Mouse (Mus musculus) embryonic facial prominence, embryonic 12.5 days (tissue): ENCODE data around the gene Ift122. TPM values are rescaled to one million over a fixed set of nuclear protein-coding genes. Genes with fewer than 3 reads are reported as not detected.

Source experiments
- ATAC-seq: fragments of 200-750 bp; cut with Nextera tagmentation; 2 replicates; pipeline ENCODE4 v1.8.0; 2017; ENCODE audit not compliant: insufficient number of reproducible peaks, insufficient read depth, low FRiP score, low TSS enrichment
- H3K27ac ChIP-seq: fragments of 300-500 bp; sonication (generic); 2 replicates; pipeline ENCODE4 v1.5.1; 2016; ENCODE audit warnings: mild to moderate bottlenecking
- H3K27me3 ChIP-seq: fragments of 300-500 bp; sonication (generic); 2 replicates; pipeline ENCODE4 v1.6.1; 2016; ENCODE audit warnings: mild to moderate bottlenecking, moderate library complexity
- H3K36me3 ChIP-seq: fragments of 300-500 bp; sonication (generic); 2 replicates; pipeline ENCODE4 v1.6.1; 2016; ENCODE audit warnings: mild to moderate bottlenecking
- H3K4me1 ChIP-seq: fragments of 300-500 bp; sonication (generic); 2 replicates; pipeline ENCODE4 v1.6.1; 2016
- H3K4me2 ChIP-seq: fragments of 300-500 bp; sonication (generic); replicated peaks from 2 replicates; pipeline ENCODE4 v1.6.1; 2016; ENCODE audit warnings: mild to moderate bottlenecking, moderate library complexity
- H3K4me3 ChIP-seq: fragments of 300-500 bp; sonication (generic); 2 replicates; pipeline ENCODE4 v1.5.1; 2016; ENCODE audit warnings: mild to moderate bottlenecking
- H3K9ac ChIP-seq: fragments of 300-500 bp; sonication (generic); 2 replicates; pipeline ENCODE4 v1.6.1; 2016; ENCODE audit warnings: mild to moderate bottlenecking, moderate library complexity
- H3K9me3 ChIP-seq: fragments of 300-500 bp; sonication (generic); 2 replicates; pipeline ENCODE4 v1.6.1; 2016; ENCODE audit warnings: mild to moderate bottlenecking, moderate library complexity
- WGBS: fragments of 180-500 bp; shearing (Covaris S2); methylation state at CpG from one replicate; pipeline ENCODE4 v1.1.7; 2016; 5-methylcytosine and 5-hydroxymethylcytosine counted together
- polyA plus RNA-seq: library from polyadenylated mRNA; unstranded; fragments of >200 nt; fragmentation: Nextera tagmentation; extraction: Ambion mirVana; gene quantifications from 2 replicates; pipeline ENCODE4 v1.2.1, GENCODE M21; 2016

Ift122 gene
- polyA plus RNA-seq, 1 experiment from 2014 or later = 30.7 TPM

GRCm38 (mm10) chr6:115968086-115968485 is 114.8 kb downstream of the Ift122 start:
- no peaks in the 10 kb centered on the region for H3K9me3 ChIP-seq
- H3K9ac ChIP-seq = no peak overlapping the region
- H3K36me3 ChIP-seq = no peaks in the 10 kb centered on the region
- no peak overlapping the region for H3K4me2 ChIP-seq
- WGBS = 76% methylated on average over 5 of the region's 5 CpGs
- no peak overlapping the region for H3K4me3 ChIP-seq
- no peaks in the 10 kb centered on the region for H3K27me3 ChIP-seq
- H3K27ac ChIP-seq = no peak overlapping the region
- peaks cover 24% of the 10 kb centered on the region for H3K4me1 ChIP-seq
- no peak for ATAC-seq

DNA sequence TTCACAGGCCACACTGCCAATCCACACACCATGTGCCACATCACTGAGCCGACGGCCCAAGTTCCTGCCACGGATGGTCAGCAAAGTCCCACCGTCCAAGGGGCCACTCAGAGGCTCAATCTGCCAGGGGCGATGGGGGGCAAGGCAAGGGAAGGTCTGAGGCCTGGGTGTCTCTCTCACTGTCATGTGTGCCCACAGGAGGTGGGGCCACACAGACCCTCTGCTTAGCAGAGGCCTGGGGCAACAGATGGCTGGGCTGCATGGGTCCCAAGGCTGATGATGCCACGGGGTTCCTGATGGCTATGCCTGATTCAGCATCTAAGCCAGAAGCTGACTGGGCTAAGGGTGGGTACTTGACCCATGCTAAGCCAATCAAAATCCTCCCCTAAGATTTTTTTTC is 115.4 kb downstream of the Ift122 start:
- H3K4me3 ChIP-seq = no peak overlapping the region
- 0 out of 2 replicates have a peak overlapping the region, but pooled peaks have one; percentile 15 for H3K9ac ChIP-seq
- no peak for ATAC-seq
- no peak overlapping the region for H3K4me2 ChIP-seq
- no peaks in the 10 kb centered on the region for H3K36me3 ChIP-seq
- H3K4me1 ChIP-seq = peaks cover 24% of the 10 kb centered on the region
- H3K27me3 ChIP-seq = no peaks in the 10 kb centered on the region
- no peaks in the 10 kb centered on the region for H3K9me3 ChIP-seq
- no peak overlapping the region for H3K27ac ChIP-seq
- WGBS = 63% methylated on average over 6 of the region's 6 CpGs

GRCm38 (mm10) chr6:115969103-115969502 is 115.8 kb downstream of the Ift122 start:
- WGBS = 63% methylated on average over 9 of the region's 9 CpGs
- Histone ChIP-seq H3K4me2 (no peak overlapping the region), H3K36me3 (no peaks in the 10 kb centered on the region), H3K4me3 (no peak overlapping the region), H3K4me1 (peaks cover 24% of the 10 kb centered on the region), H3K9ac (0 out of 2 replicates have a peak overlapping the region, but pooled peaks have one; percentile 15), H3K27me3 (no peaks in the 10 kb centered on the region), H3K27ac (no peak overlapping the region), H3K9me3 (no peaks in the 10 kb centered on the region)
- no peak for ATAC-seq

- Histone ChIP-seq H3K4me2 (no peak overlapping the region), H3K9ac (no peak overlapping the region), H3K27ac (no peak overlapping the region), H3K9me3 (no peaks in the 10 kb centered on the region), H3K36me3 (no peaks in the 10 kb centered on the region), H3K4me3 (no peak overlapping the region), H3K27me3 (no peaks in the 10 kb centered on the region), H3K4me1 (peaks cover 24% of the 10 kb centered on the region)
- no peak for ATAC-seq
- WGBS = 66% methylated on average over 4 of the region's 6 CpGs
These were observed 116.7 kb downstream of the Ift122 start for GRCm38 (mm10) chr6:115969952-115970351.

GRCm38 (mm10) chr6:115971273-115972060 is 118.2 kb downstream of the Ift122 start:
- H3K4me3 ChIP-seq = no peak overlapping the region
- ATAC-seq = no peak
- peaks cover 24% of the 10 kb centered on the region for H3K4me1 ChIP-seq
- no peaks in the 10 kb centered on the region for H3K9me3 ChIP-seq
- no peak overlapping the region for H3K4me2 ChIP-seq
- whole genome bisulfite sequencing = 46% methylated on average over 13 of the region's 13 CpGs
- no peak overlapping the region for H3K9ac ChIP-seq
- no peaks in the 10 kb centered on the region for H3K27me3 ChIP-seq
- peak overlapping the region; percentile 25; the same call in 1 of the 2 replicates for H3K27ac ChIP-seq
- no peaks in the 10 kb centered on the region for H3K36me3 ChIP-seq

GRCm38 (mm10) chr6:115972083-115972764 is 119.0 kb downstream of the Ift122 start:
- no peak overlapping the region for H3K4me2 ChIP-seq
- 0 out of 2 replicates have a peak, but pooled peaks have one; percentile 48 for ATAC-seq
- no peaks in the 10 kb centered on the region for H3K27me3 ChIP-seq
- no peak overlapping the region for H3K9ac ChIP-seq
- H3K27ac ChIP-seq = no peak overlapping the region
- peaks cover 24% of the 10 kb centered on the region for H3K4me1 ChIP-seq
- H3K4me3 ChIP-seq = no peak overlapping the region
- H3K36me3 ChIP-seq = no peaks in the 10 kb centered on the region
- WGBS = 79% methylated on average over 7 of the region's 7 CpGs
- no peaks in the 10 kb centered on the region for H3K9me3 ChIP-seq

DNA sequence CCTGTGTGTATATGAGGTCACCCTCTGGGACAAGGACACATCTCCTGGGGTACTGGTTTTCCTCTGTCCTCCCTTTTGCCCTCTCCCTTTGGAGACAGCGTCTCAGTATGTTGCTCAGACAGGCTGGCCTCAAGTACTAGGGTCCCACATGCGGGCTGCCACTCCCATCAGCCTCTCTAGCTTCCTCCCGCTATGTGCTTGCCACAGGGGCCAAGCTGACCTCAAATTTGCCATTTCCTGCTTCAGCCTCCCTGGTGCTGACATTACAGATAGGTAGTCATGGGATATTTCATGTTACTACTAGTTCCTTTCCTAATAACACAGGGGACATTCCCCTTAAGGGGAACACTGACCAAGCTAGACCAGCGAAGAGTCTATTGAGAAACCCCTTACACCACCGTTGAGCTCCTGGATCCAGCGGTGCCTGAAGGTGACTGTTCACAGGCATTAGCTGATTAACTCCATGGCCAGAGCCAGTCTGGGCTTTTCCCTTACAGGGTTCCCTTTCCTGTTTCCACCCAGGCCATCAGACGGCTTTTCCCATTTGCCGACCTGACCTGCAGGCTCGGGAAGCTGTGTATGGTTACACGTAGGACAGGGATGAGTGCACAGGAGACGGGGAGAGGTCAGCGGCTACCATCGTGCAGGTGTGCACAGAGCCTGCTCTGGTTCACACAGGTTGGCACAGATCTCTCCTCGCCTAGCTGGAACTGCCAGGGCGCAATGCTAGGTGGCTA is 120.0 kb downstream of the Ift122 start:
- Histone ChIP-seq H3K27me3 (no peaks in the 10 kb centered on the region), H3K36me3 (no peaks in the 10 kb centered on the region), H3K9ac (no peak overlapping the region), H3K4me3 (no peak overlapping the region), H3K4me2 (no peak overlapping the region), H3K9me3 (no peaks in the 10 kb centered on the region), H3K4me1 (peaks cover 25% of the 10 kb centered on the region), H3K27ac (no peak overlapping the region)
- no peak for ATAC-seq
- WGBS = 84% methylated on average over 15 of the region's 15 CpGs

- no peak overlapping the region for H3K4me2 ChIP-seq
- H3K4me3 ChIP-seq = no peak overlapping the region
- ATAC-seq = no peak
- peaks cover 20% of the 10 kb centered on the region for H3K4me1 ChIP-seq
- WGBS = 76% methylated on average over 16 of the region's 16 CpGs
- no peaks in the 10 kb centered on the region for H3K27me3 ChIP-seq
- H3K27ac ChIP-seq = no peak overlapping the region
- no peak overlapping the region for H3K9ac ChIP-seq
- no peaks in the 10 kb centered on the region for H3K36me3 ChIP-seq
- no peaks in the 10 kb centered on the region for H3K9me3 ChIP-seq
These were observed 120.8 kb downstream of the Ift122 start for GRCm38 (mm10) chr6:115973881-115974662.

DNA sequence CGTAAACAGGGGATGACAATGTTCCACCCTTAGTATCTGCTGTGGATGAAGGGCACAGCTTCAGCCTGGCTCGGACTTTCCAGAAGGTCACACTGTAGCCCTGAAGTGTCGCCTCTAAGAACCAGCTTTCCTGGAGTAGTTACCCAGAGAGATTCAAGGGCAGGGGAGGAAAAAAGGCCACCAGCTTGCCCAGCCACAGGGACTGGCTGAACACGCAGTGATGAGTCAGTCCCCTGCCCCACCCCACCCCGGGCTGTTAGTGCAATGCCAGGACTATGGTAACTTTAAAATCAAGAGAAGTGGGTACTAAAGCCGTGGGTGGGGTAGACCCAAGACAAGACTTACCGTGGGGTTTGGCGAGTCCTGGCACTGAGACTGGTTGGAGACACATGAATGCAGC is 122.3 kb downstream of the Ift122 start:
- H3K4me2 ChIP-seq = no peak overlapping the region
- no peaks in the 10 kb centered on the region for H3K36me3 ChIP-seq
- H3K27me3 ChIP-seq = no peaks in the 10 kb centered on the region
- H3K27ac ChIP-seq = no peak overlapping the region
- H3K9ac ChIP-seq = no peak overlapping the region
- H3K4me3 ChIP-seq = no peak overlapping the region
- H3K9me3 ChIP-seq = no peaks in the 10 kb centered on the region
- 88% methylated on average over 8 of the region's 8 CpGs for WGBS
- ATAC-seq = no peak
- peaks cover 25% of the 10 kb centered on the region for H3K4me1 ChIP-seq
